Mouse (Mus musculus) left cerebral cortex, adult 8-10 months (tissue): Measurements from ENCODE around the gene Reln. TPM values are rescaled to one million over a fixed set of nuclear protein-coding genes. Genes with fewer than 3 reads are reported as not detected.

ENCODE experiments used
- DNase-seq, 2 experiments: peaks; one replicate each; pipeline ENCODE4 v3.0.0; 2022; ENCODE audit warnings: low spot score in 2 of 2
- total RNA-seq, 4 experiments: library from RNA; stranded (reverse); gene quantifications; 2 replicates each; pipeline ENCODE4 v1.2.4; 2022

Gene Reln
- total RNA-seq, 4 experiments from 2014 or later, result 55.8 to 76.9 (median 64.0) TPM

GRCm38 (mm10) chr5:22307853-22308252, 36.6 kb downstream of the Reln start:
- DNase-seq, result no peak

GRCm38 (mm10) chr5:22307072-22307471, 37.4 kb downstream of the Reln start:
- DNase-seq, result peak in 1 of 2 experiments; percentile 57

GRCm38 (mm10) chr5:22303709-22304108, 40.8 kb downstream of the Reln start:
- DNase-seq, result no peak

DNA sequence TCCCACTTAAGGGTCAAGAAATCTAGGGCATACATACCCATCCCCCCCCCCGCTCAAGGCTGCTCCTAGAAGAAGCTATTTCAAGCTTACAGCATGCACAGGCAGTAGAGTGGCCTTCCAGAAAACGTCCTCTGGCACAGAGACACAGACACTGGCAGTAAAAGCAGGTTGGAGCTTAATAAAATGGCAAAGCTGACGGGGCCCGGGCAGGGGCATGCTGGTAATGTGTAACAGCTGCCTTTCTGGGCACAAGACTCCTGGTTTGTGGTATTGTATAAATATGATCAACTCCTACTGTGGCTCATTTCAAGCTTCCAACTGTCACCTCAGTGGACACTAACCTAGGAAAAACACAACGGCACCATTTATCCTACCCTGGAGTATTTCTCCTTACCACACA, 42.2 kb downstream of the Reln start:
- DNase-seq, result no peak

GRCm38 (mm10) chr5:22300788-22301187, 43.7 kb downstream of the Reln start:
- no peak for DNase-seq

DNA sequence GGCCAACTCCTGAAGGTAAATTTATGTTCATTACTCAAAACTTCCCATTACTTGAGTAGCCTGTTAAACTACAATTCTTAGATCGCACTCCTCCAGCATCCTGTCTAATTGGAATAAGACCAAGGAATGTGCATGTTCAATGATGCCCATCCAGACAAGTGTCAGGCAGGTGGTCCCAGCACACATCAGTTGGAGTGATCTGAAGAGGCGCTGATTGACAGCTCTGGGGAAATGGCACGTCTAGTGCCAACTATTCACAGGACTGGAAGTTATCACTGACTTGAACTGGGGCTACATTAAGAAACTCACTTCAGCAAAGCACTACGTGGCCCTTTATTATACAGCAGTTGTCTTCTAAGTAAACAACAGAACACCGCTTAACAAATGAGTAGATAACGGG, 44.5 kb downstream of the Reln start:
- DNase-seq, result no peak

DNA sequence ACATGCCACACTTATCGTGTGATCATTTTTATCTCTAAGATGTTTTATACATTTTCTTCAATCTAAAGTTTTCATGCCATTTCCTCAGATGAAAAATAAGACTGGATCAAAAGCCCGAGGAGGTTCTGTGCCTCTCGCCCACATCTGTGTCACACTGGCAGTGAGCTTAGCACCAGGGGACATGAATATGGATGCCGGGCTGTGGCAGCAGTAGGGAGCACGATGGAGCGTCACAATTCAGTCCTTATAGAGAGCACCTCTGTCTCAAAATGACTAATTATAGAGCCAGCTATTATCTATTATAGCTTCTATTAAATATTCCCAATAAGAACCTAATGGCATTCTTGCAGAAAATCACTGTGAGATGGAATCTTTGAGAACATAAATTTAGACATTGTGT, 49.3 kb downstream of the Reln start:
- no peak for DNase-seq

DNA sequence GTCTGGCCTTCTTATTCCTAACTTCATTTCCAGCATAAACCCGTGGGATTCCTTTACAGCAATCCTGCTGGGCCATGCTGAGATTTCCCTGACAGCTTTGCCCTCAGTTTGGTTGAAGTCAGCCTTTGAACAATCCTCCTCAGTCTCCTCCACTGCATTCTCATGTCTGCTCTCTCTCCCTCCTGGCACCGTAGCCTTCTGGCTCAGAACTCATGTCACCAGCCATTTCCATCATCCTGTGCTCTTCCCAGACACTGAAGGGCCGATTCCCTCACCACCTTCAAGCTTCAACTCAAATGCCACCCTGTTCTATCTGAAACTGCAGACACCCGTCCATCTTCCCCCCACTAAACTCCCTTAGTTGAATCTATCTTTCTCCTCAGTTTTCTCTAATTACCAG, 53.1 kb downstream of the Reln start:
- no peak for DNase-seq

DNA sequence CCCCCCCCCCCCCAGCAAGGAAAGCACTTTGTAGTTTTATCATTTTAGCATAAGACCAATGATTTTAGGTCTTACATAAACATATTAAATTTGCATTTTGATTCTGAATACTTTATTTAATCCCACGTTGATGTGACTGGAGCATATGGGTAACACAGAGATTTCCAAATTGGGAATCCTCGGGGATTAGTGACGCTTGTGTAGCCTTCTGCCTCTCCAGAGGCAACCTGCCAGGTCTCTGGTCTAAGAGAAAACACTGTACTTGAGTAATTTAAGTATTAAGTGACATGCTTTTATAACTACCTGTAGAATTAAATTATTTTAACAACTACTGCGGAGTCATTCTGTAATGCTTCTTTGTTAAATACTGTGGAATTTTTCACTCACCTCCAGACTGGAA, 59.1 kb downstream of the Reln start:
- no peak for DNase-seq

DNA sequence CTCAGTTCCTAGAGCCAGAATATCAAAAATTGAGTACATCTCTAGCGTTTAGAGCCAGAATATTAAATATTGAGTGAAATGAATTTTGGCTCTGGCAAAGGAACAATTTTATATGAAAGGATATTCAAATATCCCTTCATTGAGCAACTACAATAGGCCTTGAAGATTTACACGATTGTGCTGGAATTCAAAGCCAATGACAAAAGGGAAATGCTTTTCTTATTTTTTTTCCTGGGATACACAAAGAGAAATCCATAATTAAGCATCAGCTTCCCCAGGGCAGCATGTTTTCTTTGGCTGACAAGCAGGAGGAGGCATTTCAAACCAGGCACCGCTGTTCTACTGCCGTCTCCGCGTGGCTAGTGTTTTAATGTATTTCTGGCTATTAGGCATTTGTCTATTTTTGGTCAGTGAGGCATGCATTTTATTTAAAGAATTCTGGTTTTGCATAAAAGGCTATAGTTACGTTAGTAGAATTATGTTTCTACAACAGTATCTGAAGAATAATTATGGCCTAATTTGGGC, 62.3 kb downstream of the Reln start:
- DNase-seq, result no peak

GRCm38 (mm10) chr5:22280534-22281164, 63.9 kb downstream of the Reln start:
- DNase-seq, result no peak

GRCm38 (mm10) chr5:22279201-22279600, 65.3 kb downstream of the Reln start:
- DNase-seq, result no peak

GRCm38 (mm10) chr5:22274134-22274533, 70.4 kb downstream of the Reln start:
- DNase-seq, result peak in 1 of 2 experiments; percentile 13

- no peak for DNase-seq
Measured at GRCm38 (mm10) chr5:22266489-22267301, 77.8 kb downstream of the Reln start.

DNA sequence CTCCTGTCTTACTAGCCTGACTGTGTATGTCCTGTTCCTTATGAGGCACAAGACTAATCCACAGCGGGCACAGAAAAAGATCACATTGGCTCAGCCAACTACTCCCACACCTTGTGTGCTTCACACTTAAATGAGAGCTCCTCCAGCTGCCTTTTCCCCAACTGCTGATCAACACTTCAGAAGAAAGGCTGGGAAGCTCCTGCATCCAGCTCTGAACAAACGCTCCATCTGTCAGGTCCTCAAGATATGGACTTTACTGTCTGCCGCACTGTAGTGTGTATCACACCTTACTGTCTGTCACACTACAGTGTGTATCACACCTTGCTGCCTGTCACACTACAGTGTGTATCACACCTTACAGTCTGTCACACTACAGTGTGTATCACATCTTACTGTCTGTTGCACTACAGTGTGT, 82.1 kb downstream of the Reln start:
- peak in 1 of 2 experiments; percentile 28 for DNase-seq

GRCm38 (mm10) chr5:22255346-22255745, 89.2 kb downstream of the Reln start:
- DNase-seq, result no peak

DNA sequence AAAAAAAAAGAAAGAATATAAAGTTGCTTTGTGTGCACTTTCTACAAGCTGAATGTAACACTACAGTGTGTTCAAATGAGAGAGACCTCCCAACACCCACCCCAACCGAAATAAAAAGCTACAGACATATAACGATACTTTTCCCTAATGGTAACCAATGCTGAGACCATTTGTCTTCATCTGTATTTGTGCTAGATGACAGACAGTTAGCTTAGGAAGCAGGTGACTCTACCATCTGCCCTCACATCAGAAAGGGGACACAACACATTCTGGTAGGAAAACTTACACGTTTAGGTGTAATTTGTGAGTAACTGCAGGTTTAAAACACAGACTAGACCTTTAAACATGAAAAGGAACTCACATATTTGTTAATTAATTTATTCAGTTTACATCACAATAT, 90.6 kb downstream of the Reln start:
- DNase-seq, result no peak

GRCm38 (mm10) chr5:22253318-22253717, 91.2 kb downstream of the Reln start:
- no peak for DNase-seq

DNA sequence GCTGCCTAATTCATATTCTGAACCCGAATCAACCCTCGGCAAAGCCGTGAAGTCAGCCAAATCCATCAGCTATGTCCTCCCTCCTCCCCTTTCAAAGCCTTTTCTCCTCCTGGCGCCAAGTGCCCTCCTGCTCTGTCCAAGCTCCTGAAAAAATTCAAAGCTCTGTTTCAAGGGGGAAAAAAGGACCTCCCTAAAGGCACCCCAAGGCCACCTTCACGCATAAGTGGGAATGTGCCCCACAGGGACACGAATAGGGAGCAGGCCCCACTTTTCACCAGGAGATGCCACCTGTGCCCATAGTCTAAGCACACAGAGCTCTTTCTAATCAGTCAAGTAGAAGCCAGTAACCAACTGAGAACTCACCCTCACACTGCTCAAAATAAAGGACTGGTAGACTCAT, 96.7 kb downstream of the Reln start:
- DNase-seq, result no peak

- peak in 1 of 2 experiments; percentile 25 for DNase-seq
Measured at GRCm38 (mm10) chr5:22245056-22245455, 99.4 kb downstream of the Reln start.

DNA sequence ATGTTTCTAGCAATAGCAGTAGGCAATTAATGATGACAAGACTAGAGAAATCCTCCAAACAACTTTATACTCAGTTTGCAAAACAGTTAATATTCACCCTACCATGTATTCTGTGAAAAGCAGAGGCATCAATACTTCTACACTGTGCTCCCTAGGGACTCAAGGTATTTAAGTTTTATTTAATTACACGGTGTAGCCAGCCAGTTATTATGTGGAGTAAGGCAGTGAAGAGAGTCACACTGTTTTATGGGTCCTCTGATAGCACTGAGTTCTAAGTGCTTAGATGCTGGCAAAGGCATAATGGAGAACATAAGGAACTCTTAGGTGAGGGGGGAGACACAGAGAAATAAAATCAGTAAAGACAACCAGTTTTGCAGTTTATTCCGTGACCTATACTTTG, 101.0 kb downstream of the Reln start:
- DNase-seq, result no peak

GRCm38 (mm10) chr5:22241560-22241959, 102.9 kb downstream of the Reln start:
- no peak for DNase-seq

DNA sequence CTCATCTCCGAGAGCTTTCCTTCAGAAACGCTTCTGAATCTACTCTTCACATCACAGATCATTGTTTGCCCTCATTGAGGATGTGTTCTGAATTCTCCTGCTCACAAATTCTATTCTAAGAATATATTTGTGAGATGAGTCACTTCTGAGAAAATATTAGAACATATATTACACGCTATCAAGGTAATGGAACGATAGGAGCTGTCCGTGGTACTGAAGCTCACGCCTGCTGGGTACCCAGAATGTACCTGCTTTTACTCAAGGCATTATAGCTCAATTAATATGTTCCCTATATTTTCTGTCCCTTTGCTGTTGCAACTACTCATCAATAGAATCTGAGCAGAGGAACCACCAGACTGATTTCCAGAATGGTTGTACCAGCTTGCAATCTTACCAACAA, 107.7 kb downstream of the Reln start:
- no peak for DNase-seq
